Mouse (Mus musculus) ovary, adult 10 weeks (tissue): ENCODE results near the gene Fam171a2. TPM values are rescaled to one million over a fixed set of nuclear protein-coding genes. Genes with fewer than 3 reads are reported as not detected.

ENCODE experiments used
- polyA plus RNA-seq: library from polyadenylated mRNA; stranded (reverse); fragments of 350-450 nt; fragmentation: Illumina TruSeq; extraction: RNeasy Lipid Tissue Mini Kit (QIAGEN cat#74804); gene quantifications from one replicate; pipeline ENCODE4 v1.2.3, GENCODE M21; 2014

The Fam171a2 gene
- polyA plus RNA-seq, result not detected

GRCm38 (mm10) chr11:102447497-102447896, at the start of gene Fam171a2:
TSS of gene Fam171a2 (minus strand) at chr11:102447682.

GRCm38 (mm10) chr11:102469648-102470357, 22.3 kb upstream of the Fam171a2 start, which contains the start of gene Itga2b:
TSS of gene Itga2b (minus strand) at chr11:102470122.

GRCm38 (mm10) chr11:102430121-102431017, 17.1 kb downstream of the Fam171a2 start, which contains the start of gene Grn:
TSS of gene Grn (plus strand) at chr11:102430315.

GRCm38 (mm10) chr11:102407834-102408215, 39.7 kb downstream of the Fam171a2 start, which contains the start of gene Slc25a39:
TSS of gene Slc25a39 (minus strand) at chr11:102407946.

GRCm38 (mm10) chr11:102393238-102393634, 54.2 kb downstream of the Fam171a2 start, which contains the start of gene Rundc3a:
TSS of gene Rundc3a (plus strand) at chr11:102393403.

Other genes with a start within 250 kb of the Fam171a2 start
- 1.00 TPM for gene Hdac5, start 217.5 kb downstream of the Fam171a2 start, polyA plus RNA-seq
- gene BC030867, start 198.8 kb downstream of the Fam171a2 start, polyA plus RNA-seq, result not detected
- not detected for gene Asb16, start 178.9 kb downstream of the Fam171a2 start, polyA plus RNA-seq
- gene Tmub2, start 162.8 kb downstream of the Fam171a2 start, polyA plus RNA-seq, result 3.6 TPM
- gene Atxn7l3, start 151.1 kb downstream of the Fam171a2 start, polyA plus RNA-seq, result 8.8 TPM
- gene Ubtf, start 127.9 kb downstream of the Fam171a2 start, polyA plus RNA-seq, result 54.4 TPM
- gene Slc4a1, start 81.5 kb downstream of the Fam171a2 start, polyA plus RNA-seq, result not detected
- not detected for gene Rundc3a, start 54.3 kb downstream of the Fam171a2 start, polyA plus RNA-seq
- gene Slc25a39, start 39.7 kb downstream of the Fam171a2 start, polyA plus RNA-seq, result 2.3 TPM
- 10.5 TPM for gene Grn, start 17.4 kb downstream of the Fam171a2 start, polyA plus RNA-seq
- not detected for gene Itga2b, start 22.4 kb upstream of the Fam171a2 start, polyA plus RNA-seq
- gene Gpatch8, start 108.7 kb upstream of the Fam171a2 start, polyA plus RNA-seq, result 27.2 TPM
- 3.2 TPM for gene Gm11627, start 131.8 kb upstream of the Fam171a2 start, polyA plus RNA-seq
- 7.6 TPM for gene Fzd2, start 156.7 kb upstream of the Fam171a2 start, polyA plus RNA-seq
- gene Meioc, start 216.0 kb upstream of the Fam171a2 start, polyA plus RNA-seq, result not detected